Comparison of ENCODE assay signal across 23 mouse cellular contexts in the genomic region with DNA sequence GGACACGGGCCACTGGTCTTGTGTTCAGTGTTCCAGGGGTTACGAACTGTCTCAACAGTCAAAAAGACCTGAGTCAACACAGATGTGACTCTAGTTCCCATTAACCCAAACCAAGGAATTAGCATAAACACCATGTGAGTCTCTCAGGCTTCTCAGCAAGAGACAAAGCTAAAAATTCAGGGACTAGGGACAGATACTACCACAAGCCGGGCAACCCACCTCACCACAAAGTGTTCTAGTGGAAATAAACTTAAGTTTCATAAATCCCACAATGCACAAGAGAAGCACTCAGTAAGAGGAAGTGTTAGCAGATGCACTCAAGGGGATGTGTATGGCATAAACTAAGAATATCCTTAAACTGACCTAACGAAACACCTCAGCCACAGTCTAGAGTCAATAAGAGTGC. TPM values are rescaled to one million over a fixed set of nuclear protein-coding genes. Genes with fewer than 3 reads are reported as not detected.
DNase-seq lines count a peak whose midpoint lies in the region; TF ChIP-seq lines count a peak whose summit lies in the region.
"Had no signal": no experiment of that assay in that cellular context is flagged by ENCODE, and none has a peak within 500 bp of the region (broad histone marks: within the 10 kb centered on the region; RNA-seq: fewer than 3 reads in every experiment).

No protein-coding gene starts in this region.

- H3K4me1 ChIP-seq in kidney, adult 2 months (ENCODE audit: control insufficient read depth, insufficient read depth, low read length) = no peaks in the 10 kb centered on the region
- H3K4me1 ChIP-seq: heart, embryonic 13.5 days; hindbrain, embryonic 12.5 days; neural tube, embryonic 13.5 days had no signal

- no peak for TF ChIP-seq POLR2A in kidney, adult 2 months (IDR thresholded peaks at IDR 0.05; ENCODE audit: low read depth, low read length)

- H3K36me3 ChIP-seq in kidney, adult 2 months (ENCODE audit: control insufficient read depth, insufficient read depth, low read length) = no peaks in the 10 kb centered on the region
- H3K36me3 ChIP-seq in macrophage (ENCODE audit: inconsistent target) = no peaks in the 10 kb centered on the region
- H3K36me3 ChIP-seq: G1E; heart, embryonic 13.5 days; hindbrain, embryonic 12.5 days; neural tube, embryonic 13.5 days had no signal

- H3K79me2 ChIP-seq in macrophage (ENCODE audit: inconsistent target) = peaks cover 36% of the 10 kb centered on the region; the same call in 1 of the 2 replicates

- H3K27ac ChIP-seq in kidney, adult 2 months (ENCODE audit: insufficient read depth, low read depth, low read length) = no peak overlapping the region
- peak overlapping the region; percentile 100 for H3K27ac ChIP-seq in macrophage
- H3K27ac ChIP-seq: heart, embryonic 13.5 days; hindbrain, embryonic 12.5 days; neural tube, embryonic 13.5 days had no signal

- TF ChIP-seq CTCF in kidney, adult 2 months (conservative IDR thresholded peaks at IDR 0.05; ENCODE audit: insufficient read depth, insufficient read length, low read depth, low read length) = no peak

- H3K4me3 ChIP-seq in kidney, adult 2 months (ENCODE audit: insufficient read depth, low read depth, low read length) = no peak overlapping the region
- no peak overlapping the region for H3K4me3 ChIP-seq in macrophage (ENCODE audit: inconsistent target)
- H3K4me3 ChIP-seq: erythroblast, embryonic 14.5 days; heart, embryonic 13.5 days; hindbrain, embryonic 12.5 days; neural tube, embryonic 13.5 days had no signal

- 77% methylated on average over 4 of the region's 4 CpGs for WGBS in kidney, adult 2 months
- WGBS in macrophage (ENCODE audit: missing documents) = 2% methylated on average over 4 of the region's 4 CpGs

- peak; percentile 35 for DNase-seq in kidney, adult 2 months
- no peak for DNase-seq in kidney, postnatal 25 days
- DNase-seq in spleen, postnatal 36 days (ENCODE audit: low spot score in 2 of 2) = peak; percentile 54 to 58
- no peak for DNase-seq in spleen, postnatal 4 days (ENCODE audit: low spot score in 2 of 2)
- no peak for DNase-seq in thymus, postnatal 14 days
- no peak for DNase-seq in frontal cortex, postnatal 14 days (ENCODE audit: low spot score in 2 of 2)
- DNase-seq in right cerebral cortex, adult 2 months (ENCODE audit: low spot score in 2 of 2) = no peak
- DNase-seq: adrenal gland, postnatal 10 days; cerebellum, adult 18-20 months; forebrain, postnatal 0 days; gastrocnemius, postnatal 25 days; kidney, postnatal 4 days; retina, postnatal 1 day had no signal

- H3K27me3 ChIP-seq in kidney, adult 2 months (replicated peaks; ENCODE audit: control insufficient read depth, insufficient read depth, low read length) = no peaks in the 10 kb centered on the region
- H3K27me3 ChIP-seq: heart, embryonic 13.5 days; hindbrain, embryonic 12.5 days; neural tube, embryonic 13.5 days had no signal

RNA-seq across cellular contexts. Expression of a gene that starts 7.3 kb away (rescaled TPM):
- not detected in 2 replicates for polyA plus RNA-seq in kidney, adult 2 months (2012; rRNA removed)
- total RNA-seq in macrophage (2018; cell fraction: chromatin; rRNA removed) = not detected
- total RNA-seq in macrophage (2018; cell fraction: cytosol; rRNA removed) = not detected
- not detected for total RNA-seq in macrophage (2018; cell fraction: nucleus; rRNA removed)
- polyA plus RNA-seq in macrophage (2018) = not detected in 3 replicates
- total RNA-seq: adrenal gland, postnatal 10 days; forebrain, postnatal 0 days; gastrocnemius, postnatal 25 days had no signal
- polyA plus RNA-seq: C2C12; erythroblast, embryonic 14.5 days; forebrain, postnatal 0 days; G1E; heart, embryonic 13.5 days; hindbrain, embryonic 12.5 days; intestine, embryonic 16.5 days; limb, embryonic 11.5 days; midbrain, embryonic 16.5 days had no signal

RNA-seq across cellular contexts. Expression of a gene that starts 17.8 kb away (rescaled TPM):
- polyA plus RNA-seq in kidney, adult 2 months (2012; rRNA removed) = not detected in 2 replicates
- total RNA-seq in macrophage (2018; cell fraction: chromatin; rRNA removed) = not detected
- not detected for total RNA-seq in macrophage (2018; cell fraction: cytosol; rRNA removed)
- not detected for total RNA-seq in macrophage (2018; cell fraction: nucleus; rRNA removed)
- not detected in 3 replicates for polyA plus RNA-seq in macrophage (2018)
- total RNA-seq: adrenal gland, postnatal 10 days; forebrain, postnatal 0 days; gastrocnemius, postnatal 25 days had no signal
- polyA plus RNA-seq: C2C12; erythroblast, embryonic 14.5 days; forebrain, postnatal 0 days; G1E; heart, embryonic 13.5 days; hindbrain, embryonic 12.5 days; intestine, embryonic 16.5 days; limb, embryonic 11.5 days; midbrain, embryonic 16.5 days; neural tube, embryonic 13.5 days had no signal

RNA-seq across cellular contexts. Expression of a gene that starts 25.6 kb away (rescaled TPM):
- 3.8 and 7.4 TPM in 2 replicates for polyA plus RNA-seq in kidney, adult 2 months (2012; rRNA removed)
- total RNA-seq in macrophage (2018; cell fraction: chromatin; rRNA removed) = 100 to 1,000 TPM; 252 to 707 (median 456) TPM
- total RNA-seq in macrophage (2018; cell fraction: cytosol; rRNA removed) = 1,000 to 10,000 TPM; 1,942 to 3,390 (median 2,625) TPM
- total RNA-seq in macrophage (2018; cell fraction: nucleus; rRNA removed) = 1,000 to 10,000 TPM in 25 of 26 experiments, 100 to 1,000 TPM in 1; 793 to 4,386 (median 3,068) TPM
- polyA plus RNA-seq in macrophage (2018) = 2,177 to 2,766 TPM (median 2,684 TPM) in 3 replicates
- polyA plus RNA-seq: G1E had no signal

RNA-seq across cellular contexts. Expression of a gene that starts 47.9 kb away (rescaled TPM):
- not detected in 2 replicates for polyA plus RNA-seq in kidney, adult 2 months (2012; rRNA removed)
- total RNA-seq in macrophage (2018; cell fraction: chromatin; rRNA removed) = not detected
- not detected for total RNA-seq in macrophage (2018; cell fraction: cytosol; rRNA removed)
- total RNA-seq in macrophage (2018; cell fraction: nucleus; rRNA removed) = not detected
- not detected in 3 replicates for polyA plus RNA-seq in macrophage (2018)
- total RNA-seq: adrenal gland, postnatal 10 days; forebrain, postnatal 0 days; gastrocnemius, postnatal 25 days had no signal
- polyA plus RNA-seq: C2C12; erythroblast, embryonic 14.5 days; forebrain, postnatal 0 days; G1E; heart, embryonic 13.5 days; hindbrain, embryonic 12.5 days; intestine, embryonic 16.5 days; limb, embryonic 11.5 days; midbrain, embryonic 16.5 days; neural tube, embryonic 13.5 days had no signal

Comparison
In these comparisons a context has a peak if more than half of its experiments do, and no peak if none do; other contexts are left out.
1. DNase-seq: peak in kidney, adult 2 months (single experiment) and spleen, postnatal 36 days (2 of 2); none in kidney, postnatal 25 days (0 of 2), spleen, postnatal 4 days (0 of 2), thymus, postnatal 14 days (single experiment), frontal cortex, postnatal 14 days (0 of 2) and right cerebral cortex, adult 2 months (0 of 2).
2. RNA of a gene that starts 25.6 kb away (polyA plus RNA-seq): 2,177 to 2,766 TPM in macrophage; 3.8 to 7.4 TPM in kidney, adult 2 months; every median in the first group is over 100 times any median in the second.